Mouse (Mus musculus) forebrain, embryonic 16.5 days (tissue): ENCODE measurements around the gene Camk2d. TPM values are rescaled to one million over a fixed set of nuclear protein-coding genes. Genes with fewer than 3 reads are reported as not detected.

Source experiments
- ATAC-seq: fragments of 200-750 bp; cut with Nextera tagmentation; 2 replicates; pipeline ENCODE4 v1.8.0; 2017; ENCODE audit warnings: mild to moderate bottlenecking, moderate library complexity
- H3K27ac ChIP-seq: fragments of 300-500 bp; sonication (generic); 2 replicates; pipeline ENCODE4 v1.5.1; 2014; ENCODE audit warnings: low read length, control low read depth
- H3K27me3 ChIP-seq: fragments of 300-500 bp; sonication (generic); replicated peaks from 2 replicates; pipeline ENCODE4 v1.6.1; 2014; ENCODE audit warnings: low read length; ENCODE audit not compliant: control insufficient read depth, insufficient read depth
- H3K36me3 ChIP-seq: fragments of 300-500 bp; sonication (generic); 2 replicates; pipeline ENCODE4 v1.6.1; 2014; ENCODE audit not compliant: control insufficient read depth, insufficient read depth
- H3K4me1 ChIP-seq: fragments of 300-500 bp; sonication (generic); replicated peaks from 2 replicates; pipeline ENCODE4 v1.6.1; 2014; ENCODE audit warnings: low read length; ENCODE audit not compliant: control insufficient read depth, insufficient read depth
- H3K4me2 ChIP-seq: fragments of 300-500 bp; sonication (generic); 2 replicates; pipeline ENCODE4 v1.6.1; 2014; ENCODE audit warnings: mild to moderate bottlenecking, low read length, control low read depth
- H3K4me3 ChIP-seq: fragments of 300-500 bp; sonication (generic); replicated peaks from 2 replicates; pipeline ENCODE4 v1.5.1; 2014; ENCODE audit warnings: mild to moderate bottlenecking, low read length, control low read depth
- H3K9ac ChIP-seq: fragments of 300-500 bp; sonication (generic); replicated peaks from 2 replicates; pipeline ENCODE4 v1.6.1; 2014; ENCODE audit warnings: low read depth, low read length, control low read depth
- H3K9me3 ChIP-seq: fragments of 300-500 bp; sonication (generic); 2 replicates; pipeline ENCODE4 v1.6.1; 2016; ENCODE audit warnings: low read length; ENCODE audit not compliant: control insufficient read depth
- WGBS: fragments of 180-500 bp; shearing (Covaris S2); extraction: QIAGEN DNeasy Blood & Tissue Kit; methylation state at CpG from one replicate; pipeline ENCODE4 v1.1.7; 2014; 5-methylcytosine and 5-hydroxymethylcytosine counted together
- polyA plus RNA-seq: library from polyadenylated mRNA; unstranded; fragments of >200 nt; fragmentation: Nextera tagmentation; extraction: Ambion mirVana; gene quantifications from 2 replicates; pipeline ENCODE4 v1.2.1, GENCODE M21; 2015

Gene Camk2d
- polyA plus RNA-seq, 1 experiment from 2014 or later: 40.6 TPM

GRCm38 (mm10) chr3:126625764-126626040 lies 29.6 kb downstream of the Camk2d start:
- H3K4me2 ChIP-seq: no peak overlapping the region
- no peaks in the 10 kb centered on the region for H3K27me3 ChIP-seq
- no peaks in the 10 kb centered on the region for H3K4me1 ChIP-seq
- H3K27ac ChIP-seq: no peak overlapping the region
- H3K9ac ChIP-seq: no peak overlapping the region
- H3K9me3 ChIP-seq: no peaks in the 10 kb centered on the region
- WGBS: 83% methylated on average over 8 of the region's 8 CpGs
- ATAC-seq: no peak
- H3K4me3 ChIP-seq: no peak overlapping the region
- H3K36me3 ChIP-seq: no peaks in the 10 kb centered on the region

GRCm38 (mm10) chr3:126627968-126628367 lies 31.9 kb downstream of the Camk2d start:
- no peak overlapping the region for H3K27ac ChIP-seq
- no peak overlapping the region for H3K4me3 ChIP-seq
- H3K9me3 ChIP-seq: no peaks in the 10 kb centered on the region
- no peaks in the 10 kb centered on the region for H3K4me1 ChIP-seq
- WGBS: 94% methylated on average over 4 of the region's 4 CpGs
- no peaks in the 10 kb centered on the region for H3K36me3 ChIP-seq
- ATAC-seq: no peak
- H3K4me2 ChIP-seq: no peak overlapping the region
- H3K9ac ChIP-seq: no peak overlapping the region
- H3K27me3 ChIP-seq: no peaks in the 10 kb centered on the region

- Histone ChIP-seq H3K27ac (no peak overlapping the region), H3K4me3 (no peak overlapping the region), H3K27me3 (no peaks in the 10 kb centered on the region), H3K4me2 (no peak overlapping the region), H3K4me1 (no peaks in the 10 kb centered on the region), H3K9me3 (no peaks in the 10 kb centered on the region), H3K9ac (no peak overlapping the region), H3K36me3 (no peaks in the 10 kb centered on the region)
- ATAC-seq: no peak
- WGBS: 80% methylated on average over 3 of the region's 3 CpGs
Observed at GRCm38 (mm10) chr3:126628380-126628779, 32.3 kb downstream of the Camk2d start.

GRCm38 (mm10) chr3:126629040-126629439 lies 32.9 kb downstream of the Camk2d start:
- Histone ChIP-seq H3K27ac (no peak overlapping the region), H3K27me3 (no peaks in the 10 kb centered on the region), H3K9ac (no peak overlapping the region), H3K36me3 (no peaks in the 10 kb centered on the region), H3K9me3 (no peaks in the 10 kb centered on the region), H3K4me3 (no peak overlapping the region), H3K4me2 (no peak overlapping the region), H3K4me1 (no peaks in the 10 kb centered on the region)
- ATAC-seq: no peak
- WGBS: 86% methylated on average over 2 of the region's 2 CpGs

- Histone ChIP-seq H3K27me3 (no peaks in the 10 kb centered on the region), H3K9ac (no peak overlapping the region), H3K4me2 (no peak overlapping the region), H3K4me3 (no peak overlapping the region), H3K27ac (no peak overlapping the region), H3K36me3 (no peaks in the 10 kb centered on the region), H3K9me3 (no peaks in the 10 kb centered on the region), H3K4me1 (no peaks in the 10 kb centered on the region)
- ATAC-seq: no peak
- WGBS: 72% methylated on average over 19 of the region's 19 CpGs
Observed at GRCm38 (mm10) chr3:126630111-126630869, 34.2 kb downstream of the Camk2d start.

- H3K4me1 ChIP-seq: no peaks in the 10 kb centered on the region
- ATAC-seq: no peak
- H3K27me3 ChIP-seq: no peaks in the 10 kb centered on the region
- H3K36me3 ChIP-seq: no peaks in the 10 kb centered on the region
- 73% methylated on average over 8 of the region's 8 CpGs for WGBS
- H3K9me3 ChIP-seq: no peaks in the 10 kb centered on the region
- H3K9ac ChIP-seq: no peak overlapping the region
- H3K4me3 ChIP-seq: no peak overlapping the region
- H3K4me2 ChIP-seq: no peak overlapping the region
- no peak overlapping the region for H3K27ac ChIP-seq
Observed at GRCm38 (mm10) chr3:126631583-126631982, 35.5 kb downstream of the Camk2d start.

GRCm38 (mm10) chr3:126632580-126632979 lies 36.5 kb downstream of the Camk2d start:
- no peaks in the 10 kb centered on the region for H3K9me3 ChIP-seq
- H3K4me3 ChIP-seq: no peak overlapping the region
- no peak for ATAC-seq
- WGBS: 82% methylated on average over 7 of the region's 7 CpGs
- no peak overlapping the region for H3K9ac ChIP-seq
- H3K4me2 ChIP-seq: no peak overlapping the region
- no peaks in the 10 kb centered on the region for H3K27me3 ChIP-seq
- H3K36me3 ChIP-seq: no peaks in the 10 kb centered on the region
- H3K4me1 ChIP-seq: no peaks in the 10 kb centered on the region
- no peak overlapping the region for H3K27ac ChIP-seq

GRCm38 (mm10) chr3:126634171-126634570 lies 38.1 kb downstream of the Camk2d start:
- H3K27me3 ChIP-seq: no peaks in the 10 kb centered on the region
- peaks cover 4% of the 10 kb centered on the region for H3K4me1 ChIP-seq
- H3K4me2 ChIP-seq: no peak overlapping the region
- H3K27ac ChIP-seq: no peak overlapping the region
- WGBS: 36% methylated on average over 6 of the region's 6 CpGs
- no peaks in the 10 kb centered on the region for H3K36me3 ChIP-seq
- H3K4me3 ChIP-seq: no peak overlapping the region
- no peak for ATAC-seq
- no peaks in the 10 kb centered on the region for H3K9me3 ChIP-seq
- no peak overlapping the region for H3K9ac ChIP-seq

- H3K27me3 ChIP-seq: no peaks in the 10 kb centered on the region
- WGBS: 62% methylated on average over 1 of the region's 1 CpGs
- no peak overlapping the region for H3K9ac ChIP-seq
- H3K9me3 ChIP-seq: no peaks in the 10 kb centered on the region
- H3K27ac ChIP-seq: no peak overlapping the region
- H3K4me1 ChIP-seq: peaks cover 6% of the 10 kb centered on the region
- no peak overlapping the region for H3K4me3 ChIP-seq
- no peak overlapping the region for H3K4me2 ChIP-seq
- H3K36me3 ChIP-seq: no peaks in the 10 kb centered on the region
- ATAC-seq: no peak
Observed at GRCm38 (mm10) chr3:126638259-126638658, 42.2 kb downstream of the Camk2d start.

- peak; percentile 74 for ATAC-seq
- Histone ChIP-seq H3K36me3 (no peaks in the 10 kb centered on the region), H3K4me3 (no peak overlapping the region), H3K27me3 (no peaks in the 10 kb centered on the region), H3K27ac (peak overlapping the region; percentile 20; the same call in 1 of the 2 replicates), H3K4me1 (peaks cover 11% of the 10 kb centered on the region), H3K9ac (no peak overlapping the region), H3K4me2 (no peak overlapping the region), H3K9me3 (no peaks in the 10 kb centered on the region)
- 14% methylated on average over 5 of the region's 5 CpGs for WGBS
Observed at GRCm38 (mm10) chr3:126639098-126639513, 43.0 kb downstream of the Camk2d start.
